Mouse (Mus musculus): ENCODE data around the gene Pimreg.

The Pimreg gene

GRCm38 (mm10) chr11:72031353-72031752 is 10.5 kb upstream of the Pimreg start:
- no peak for DNase-seq

DNA sequence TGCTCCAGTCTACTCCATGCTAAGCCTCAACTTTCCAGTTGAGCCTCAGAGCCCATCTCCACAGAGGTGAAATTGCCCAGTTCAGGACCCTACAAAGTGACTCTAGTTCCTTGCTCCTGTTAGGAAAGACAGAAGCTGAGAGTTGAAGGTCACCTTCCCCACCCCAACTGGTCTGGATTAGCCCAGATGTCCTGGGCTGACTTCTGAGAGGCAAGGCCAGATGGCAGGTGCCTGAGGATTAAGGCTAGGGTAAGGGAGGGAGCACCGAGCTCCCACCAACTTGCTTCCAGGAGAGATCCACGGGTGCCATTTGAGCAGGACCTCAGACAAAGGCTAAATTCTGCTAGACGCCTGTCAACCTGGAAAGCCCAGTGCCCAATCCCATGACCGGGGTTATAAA is 9.7 kb upstream of the Pimreg start:
- no peak for DNase-seq

GRCm38 (mm10) chr11:72032589-72032988 is 9.2 kb upstream of the Pimreg start:
- no peak for DNase-seq

DNA sequence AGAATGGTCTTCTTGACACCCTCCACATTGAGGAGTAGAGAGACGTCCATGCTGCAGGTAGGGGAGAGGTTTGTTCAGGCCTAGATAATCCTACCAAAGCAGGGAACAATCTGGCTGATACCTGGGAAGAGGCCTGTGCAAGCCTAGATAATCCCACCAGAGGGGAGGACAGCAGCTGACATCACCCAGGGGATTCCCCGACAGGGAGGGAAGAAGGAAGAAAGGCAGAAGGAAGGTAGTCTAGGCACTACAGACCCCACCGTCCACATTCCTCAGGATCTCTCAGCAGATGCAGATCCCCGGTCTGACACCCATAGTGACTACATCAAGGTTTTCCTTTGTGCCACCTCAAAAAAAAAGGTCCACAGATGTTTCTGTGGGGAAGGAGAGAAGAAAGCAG is 4.4 kb upstream of the Pimreg start, which contains the start of gene Aipl1:
Gene Aipl1 (minus strand): TSS at position 101 of the 400 bp plus-strand sequence.
- DNase-seq, result no peak

DNA sequence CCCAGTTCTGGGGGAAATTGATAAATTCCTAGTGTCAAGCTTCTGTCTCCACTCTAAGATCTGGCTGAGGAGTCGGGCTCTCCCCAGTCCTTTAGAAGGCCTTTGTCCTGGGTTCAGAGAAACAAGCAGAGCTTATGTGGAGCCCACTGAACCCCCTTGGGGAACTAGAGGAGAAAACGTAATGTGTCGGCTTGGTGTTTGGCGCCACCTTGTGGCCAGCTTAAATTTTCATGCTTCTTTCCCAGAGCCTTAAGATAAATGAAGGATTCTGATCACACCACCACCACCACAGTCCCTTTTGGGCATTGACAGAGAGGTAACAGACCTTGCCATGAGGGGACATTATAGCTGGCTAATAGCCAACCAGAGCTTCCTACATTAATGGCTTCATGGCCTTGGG is 3.8 kb upstream of the Pimreg start:
- peak; percentile 86 for DNase-seq

- no peak for DNase-seq
These were observed 2.0 kb upstream of the Pimreg start for GRCm38 (mm10) chr11:72039599-72040386.

DNA sequence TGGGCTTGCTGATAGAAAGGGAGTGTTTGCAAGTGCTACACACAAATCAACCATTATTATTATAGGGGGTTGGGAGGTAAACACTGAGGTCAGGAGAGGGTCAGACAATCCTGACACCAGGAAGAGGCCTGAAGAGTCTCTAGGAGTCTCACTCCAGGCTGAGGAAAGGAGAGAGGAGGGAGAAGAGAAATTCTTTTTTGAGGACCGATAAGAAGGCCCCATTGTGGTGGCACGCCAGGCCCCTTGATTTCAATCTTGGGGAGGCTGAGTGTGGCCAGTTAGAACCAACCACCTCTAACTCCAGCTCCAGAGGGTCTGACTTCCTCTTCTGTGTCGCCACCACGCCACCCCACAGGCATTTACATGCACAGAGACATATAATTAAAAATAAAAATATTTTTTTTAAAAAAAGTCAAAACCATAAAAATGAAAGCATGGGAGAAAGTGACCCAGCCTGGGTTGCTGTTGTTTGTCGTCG is 503 bp upstream of the Pimreg start:
- no peak for DNase-seq

GRCm38 (mm10) chr11:72042631-72043030 is 799 bp downstream of the Pimreg start:
- no peak for DNase-seq

- no peak for DNase-seq
These were observed 2.4 kb downstream of the Pimreg start for GRCm38 (mm10) chr11:72044231-72044630.

DNA sequence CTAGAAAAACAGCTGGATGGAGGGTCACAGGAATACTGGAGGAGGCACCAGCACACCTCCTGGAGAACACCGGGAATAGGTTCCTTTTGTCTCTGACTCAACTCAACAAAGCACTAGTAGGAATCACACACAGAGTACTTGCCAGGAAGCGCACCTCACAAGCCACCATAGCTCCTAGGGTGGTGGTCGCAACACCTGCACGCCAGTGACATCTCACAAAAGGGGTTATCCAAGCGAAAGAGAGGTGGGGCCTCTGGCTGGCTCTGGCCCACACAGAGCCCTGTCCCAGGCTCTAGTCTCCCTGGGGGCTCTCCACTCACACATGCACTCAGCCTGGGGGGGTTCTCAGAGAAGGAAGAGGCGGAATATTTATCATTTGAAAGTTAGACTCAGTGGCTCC is 6.9 kb downstream of the Pimreg start:
- DNase-seq, result no peak

- DNase-seq, result no peak
These were observed 7.4 kb downstream of the Pimreg start for GRCm38 (mm10) chr11:72049171-72049759.

DNA sequence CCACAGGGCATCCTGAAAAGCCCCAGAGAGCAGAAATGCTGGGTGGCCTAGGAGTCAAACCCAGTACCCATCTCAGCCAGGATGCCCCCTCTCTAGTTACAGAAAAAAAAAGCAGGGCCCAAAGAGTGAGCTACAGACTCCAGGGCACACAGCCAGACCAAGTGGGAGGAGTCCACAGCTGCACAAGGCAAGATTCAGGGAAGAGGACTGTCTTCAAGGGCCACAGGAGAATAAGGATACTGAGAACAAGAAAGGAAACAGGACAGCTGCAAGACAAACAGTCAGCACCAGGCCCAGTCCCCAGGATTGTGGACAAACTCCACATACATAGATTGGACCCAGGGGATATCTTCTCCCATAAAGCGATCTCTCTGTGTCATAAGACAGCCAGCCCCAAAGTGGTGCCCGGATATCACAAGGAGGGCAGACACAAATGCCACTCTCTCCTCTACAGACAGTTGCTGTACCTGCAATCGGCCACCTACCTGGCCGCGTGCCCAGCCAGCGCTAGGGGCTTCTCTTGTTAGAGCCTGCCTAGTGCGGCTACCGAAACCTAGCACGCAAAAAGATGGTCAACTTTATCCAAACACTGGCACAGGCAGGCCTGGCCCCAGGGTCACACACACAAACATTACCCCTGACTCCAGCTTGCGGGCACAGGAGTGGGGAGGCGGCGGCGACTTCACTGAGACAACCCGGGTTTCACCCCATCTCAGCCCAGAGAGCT is 8.5 kb downstream of the Pimreg start:
- DNase-seq, result peak; percentile 29 to 52

DNA sequence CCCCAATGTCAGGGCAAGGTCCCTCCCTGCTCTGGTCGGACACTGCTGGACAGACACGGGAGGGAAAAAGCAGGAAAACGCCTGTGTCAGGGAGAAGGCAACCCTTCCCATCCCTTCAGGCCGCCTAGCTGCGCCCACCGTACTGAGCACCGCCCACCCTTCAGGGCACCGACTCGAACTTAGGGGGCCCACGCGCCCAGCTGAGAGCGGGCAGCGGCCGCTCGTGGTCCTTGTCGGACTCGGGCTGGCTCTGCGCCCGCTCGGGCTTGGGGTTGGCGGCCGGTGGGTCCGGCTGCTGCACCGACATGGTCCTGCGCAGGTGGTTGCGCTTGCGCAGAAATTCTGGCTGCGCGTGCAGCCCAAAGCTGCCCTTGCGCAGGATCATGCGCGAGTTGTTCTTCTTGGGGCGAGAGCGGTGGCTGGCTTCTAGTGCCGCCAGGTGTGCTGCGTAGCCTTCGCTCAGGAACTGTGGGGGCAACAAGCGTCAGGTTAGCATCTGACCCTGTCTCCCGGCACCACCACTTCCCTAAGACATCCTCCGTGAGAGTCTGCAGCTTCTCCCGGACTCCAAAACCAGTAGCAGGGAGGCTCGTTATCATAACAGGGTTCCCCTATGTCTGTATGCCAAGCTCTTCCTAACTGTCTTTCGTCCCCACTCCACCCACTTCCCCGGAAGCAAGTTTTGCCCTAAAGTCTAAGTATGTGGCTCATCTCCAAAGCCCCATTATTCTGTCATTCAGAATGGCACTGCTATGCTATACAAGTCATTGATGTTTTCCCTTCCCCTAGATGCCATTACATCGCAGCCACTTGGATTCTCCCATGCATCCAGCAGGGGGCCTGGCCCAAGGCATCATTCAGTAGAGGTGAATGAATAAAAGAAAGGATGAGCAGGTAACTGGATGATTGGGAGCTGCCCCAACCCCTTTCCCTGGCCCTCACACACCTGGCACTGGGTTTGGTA is 9.3 kb downstream of the Pimreg start:
- DNase-seq, result peak; percentile 63 to 74

DNA sequence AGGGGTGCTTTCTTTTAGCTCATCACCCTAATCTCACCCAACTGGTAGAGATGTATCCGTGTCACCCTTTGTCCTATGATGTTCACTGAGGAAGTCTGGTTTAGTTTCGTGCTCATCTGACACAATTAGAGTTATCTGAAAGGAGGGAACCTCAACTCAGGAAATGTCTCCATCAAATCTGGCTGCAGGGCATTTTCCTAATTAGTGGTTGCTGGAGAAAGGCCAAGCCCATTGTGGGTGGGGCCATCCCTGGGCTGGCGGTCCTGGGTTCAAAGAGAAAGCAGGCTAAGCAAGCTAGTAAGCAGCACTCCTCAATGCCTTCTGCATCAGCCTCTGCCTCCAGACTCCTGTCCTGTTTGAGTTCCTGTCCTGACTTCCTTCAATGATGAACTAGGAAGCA is 10.4 kb downstream of the Pimreg start:
- DNase-seq, result no peak

DNA sequence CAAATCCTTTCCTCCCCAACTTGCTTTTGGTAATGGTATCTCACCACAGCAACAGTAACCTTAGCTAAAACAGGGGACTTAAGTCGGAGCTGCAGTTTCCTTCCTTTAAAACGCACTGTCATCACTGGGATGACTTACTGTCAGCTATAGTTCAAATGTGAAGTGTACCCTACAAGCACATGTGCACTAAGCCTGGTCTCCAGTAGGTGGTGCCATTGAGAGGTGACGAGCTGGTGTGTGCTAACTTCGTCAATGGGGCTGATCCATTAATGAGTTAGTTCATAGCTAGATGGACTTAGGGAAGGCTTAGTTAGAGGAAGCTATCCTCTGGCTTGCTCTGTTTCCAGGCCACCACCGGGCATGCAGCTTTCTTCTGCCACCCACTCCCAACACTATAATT is 10.8 kb downstream of the Pimreg start:
- DNase-seq, result peak; percentile 87

DNA sequence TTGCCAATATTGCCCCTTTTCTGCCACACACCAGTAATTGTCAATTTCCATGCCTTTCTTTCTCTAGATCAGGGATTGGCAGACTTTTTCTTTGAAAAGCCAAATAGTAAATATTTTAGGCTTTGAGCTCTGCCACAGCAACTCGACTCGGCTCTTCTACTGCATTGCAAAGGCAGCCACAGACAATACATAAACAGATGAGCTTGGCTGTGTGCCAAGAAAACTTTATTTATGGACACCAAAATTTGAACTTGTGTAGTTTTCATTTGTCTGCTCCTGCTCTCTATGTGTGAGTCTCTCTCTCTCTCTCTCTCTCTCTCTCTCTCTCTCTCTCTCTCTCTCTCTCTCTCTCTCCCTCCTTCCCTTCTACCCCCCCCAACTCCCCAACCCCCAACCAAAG is 13.3 kb downstream of the Pimreg start:
- DNase-seq, result no peak

- no peak for DNase-seq
These were observed 15.3 kb downstream of the Pimreg start for GRCm38 (mm10) chr11:72057166-72057565.

GRCm38 (mm10) chr11:72060416-72060815 is 18.6 kb downstream of the Pimreg start:
- no peak for DNase-seq

DNA sequence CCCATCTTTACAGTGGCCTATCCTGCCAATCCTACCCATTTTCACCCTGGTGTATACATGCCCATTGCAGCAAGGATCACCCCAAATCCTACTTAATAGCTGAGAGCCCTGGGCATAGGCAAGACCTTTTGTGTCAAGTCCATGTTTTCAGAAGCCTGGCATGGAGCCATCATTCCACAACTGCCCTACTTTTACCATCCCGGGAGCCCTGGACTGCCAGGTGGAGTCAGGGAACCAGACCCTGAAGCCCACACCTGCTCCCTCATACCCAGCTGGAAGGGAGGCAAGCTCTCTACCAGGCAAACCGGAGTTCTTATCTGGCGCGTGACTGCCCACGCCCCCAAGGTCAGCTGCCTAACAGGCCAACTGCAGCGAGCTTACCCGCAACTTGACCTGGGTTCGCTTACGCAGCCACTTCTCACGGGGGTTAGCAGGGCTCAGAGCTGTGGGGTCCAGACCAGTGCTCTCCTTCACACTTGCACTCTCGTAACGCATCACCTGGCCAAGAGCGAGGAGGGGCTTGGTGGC is 19.3 kb downstream of the Pimreg start:
- no peak for DNase-seq

DNA sequence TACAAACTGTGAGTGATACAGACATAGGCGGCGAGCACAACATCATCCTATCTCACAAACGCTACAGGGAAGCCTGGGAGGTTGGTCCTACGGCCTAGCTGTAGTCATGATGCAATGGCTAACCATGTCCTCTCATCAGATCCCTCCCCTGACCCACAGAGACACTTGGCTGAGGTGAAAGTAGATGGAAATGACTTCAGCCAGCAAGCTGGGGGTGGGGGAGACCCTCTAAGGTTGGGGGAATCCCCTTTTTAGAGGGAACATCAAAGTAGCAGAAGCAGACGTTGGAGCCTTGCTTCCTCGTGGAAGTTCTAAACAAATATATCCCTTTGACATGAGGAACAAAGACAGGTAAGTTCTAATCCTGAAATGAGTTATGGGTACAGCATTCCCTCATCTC is 22.6 kb downstream of the Pimreg start:
- no peak for DNase-seq

GRCm38 (mm10) chr11:72065103-72065502 is 23.3 kb downstream of the Pimreg start:
- DNase-seq, result no peak

- DNase-seq, result peak; percentile 55 to 64
These were observed 24.5 kb downstream of the Pimreg start for GRCm38 (mm10) chr11:72066330-72066729.

Data from kidney, postnatal 4 days (tissue).